Mouse (Mus musculus): Measurements from ENCODE around the gene Tbc1d4.
"Not testable (repeated sequence)": the region's sequence is repeated elsewhere in the genome, so short reads cannot be mapped to it uniquely, and the experiment has no call there.

Tbc1d4 gene

GRCm38 (mm10) chr14:101594001-101594400, 15.0 kb downstream of the Tbc1d4 start:
- no peak for DNase-seq

DNA sequence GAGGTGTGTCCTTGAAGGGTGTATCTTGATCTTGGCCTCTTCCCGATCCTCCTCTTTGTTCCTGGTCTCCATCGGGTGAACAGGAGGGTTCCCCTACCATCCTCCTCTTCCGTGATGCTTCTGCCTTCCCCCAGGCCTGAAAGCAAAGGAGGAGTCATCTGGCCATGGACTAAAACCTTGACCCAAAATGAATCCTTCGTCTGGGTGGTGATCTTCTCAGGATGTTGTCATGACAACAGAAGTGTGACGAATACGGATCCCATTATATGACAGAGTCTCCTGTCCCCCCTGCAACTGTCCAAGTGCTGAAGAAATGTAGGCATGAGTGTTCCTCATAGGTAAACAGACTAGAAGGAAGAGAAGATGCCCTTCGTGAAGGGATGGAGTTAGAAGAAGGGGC, 15.7 kb downstream of the Tbc1d4 start:
- no peak for DNase-seq

DNA sequence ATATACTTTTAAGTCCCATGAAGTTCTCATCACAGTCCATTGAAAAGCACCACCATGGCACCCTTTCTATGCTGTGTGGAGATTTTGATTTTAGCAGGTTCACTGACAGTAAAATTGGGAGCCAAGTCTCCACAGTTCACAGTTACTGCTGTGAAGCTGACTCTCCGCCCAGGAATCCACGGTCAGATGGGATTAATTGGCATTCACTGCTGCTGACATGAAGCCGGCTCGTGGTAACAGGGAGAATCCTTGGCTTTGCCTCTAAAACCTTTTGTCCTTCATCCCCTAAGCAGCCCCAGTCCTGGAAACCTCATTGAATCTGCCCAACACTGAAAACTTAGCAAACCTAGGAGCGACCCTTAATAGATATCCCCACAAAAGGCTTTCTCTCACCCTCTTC, 17.9 kb downstream of the Tbc1d4 start:
- no peak for DNase-seq

DNA sequence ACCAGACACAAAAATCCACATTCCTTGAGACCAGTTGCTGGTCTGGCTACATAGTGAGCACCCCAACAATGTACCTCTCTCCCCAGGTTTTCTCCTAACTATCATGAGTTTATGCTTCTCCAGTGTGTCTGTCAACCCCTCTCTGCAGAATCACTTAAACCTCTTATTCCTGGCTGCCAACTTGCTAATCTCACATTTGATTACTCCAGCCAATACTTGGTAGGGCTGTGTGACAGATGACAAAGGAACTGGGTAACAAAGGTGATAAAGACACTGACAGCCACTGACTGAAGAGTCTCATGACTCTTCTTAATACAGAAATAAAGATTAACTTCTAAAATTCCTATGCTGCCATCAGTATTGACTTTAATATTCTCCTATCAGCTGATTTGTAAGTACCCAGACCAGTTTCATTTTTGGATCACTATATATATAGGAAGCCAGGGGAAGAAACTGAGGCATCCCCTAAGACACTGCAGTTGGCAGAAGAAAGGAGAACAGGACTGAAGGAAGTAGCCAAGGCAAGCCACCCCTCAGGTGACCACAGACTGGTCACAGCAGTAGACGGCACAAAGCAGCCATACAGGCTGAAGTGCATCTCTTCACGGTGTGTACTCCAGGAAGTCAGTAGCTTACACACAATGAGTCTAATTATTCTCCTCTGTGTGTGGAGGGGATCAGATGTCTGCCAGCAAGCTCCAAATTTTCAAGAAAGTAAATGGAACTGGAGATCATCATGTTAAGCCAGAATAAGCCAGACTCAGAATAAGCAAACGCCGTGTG, 20.6 kb downstream of the Tbc1d4 start:
- DNase-seq = not testable (repeated sequence)

DNA sequence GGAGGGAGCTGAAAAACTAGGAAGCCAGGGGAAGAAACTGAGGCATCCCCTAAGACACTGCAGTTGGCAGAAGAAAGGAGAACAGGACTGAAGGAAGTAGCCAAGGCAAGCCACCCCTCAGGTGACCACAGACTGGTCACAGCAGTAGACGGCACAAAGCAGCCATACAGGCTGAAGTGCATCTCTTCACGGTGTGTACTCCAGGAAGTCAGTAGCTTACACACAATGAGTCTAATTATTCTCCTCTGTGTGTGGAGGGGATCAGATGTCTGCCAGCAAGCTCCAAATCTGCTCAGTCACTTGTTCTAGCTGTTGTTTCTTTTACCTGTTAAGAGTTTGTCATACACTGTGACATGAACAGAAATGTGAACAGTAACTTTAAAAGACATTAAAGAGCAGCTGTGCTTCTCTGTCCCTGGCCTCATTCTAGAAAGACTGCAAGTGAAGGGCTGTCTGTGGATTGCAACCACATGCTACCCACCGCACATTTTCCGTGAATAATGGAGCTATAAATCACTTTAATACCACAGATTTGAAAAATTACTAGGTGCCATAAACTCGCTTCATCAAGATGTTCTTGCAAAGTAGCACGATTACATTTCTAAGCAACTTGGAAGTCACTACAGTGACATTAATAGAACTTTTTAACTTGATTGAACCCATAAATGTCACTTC, 21.5 kb downstream of the Tbc1d4 start:
- not testable (repeated sequence) for DNase-seq

DNA sequence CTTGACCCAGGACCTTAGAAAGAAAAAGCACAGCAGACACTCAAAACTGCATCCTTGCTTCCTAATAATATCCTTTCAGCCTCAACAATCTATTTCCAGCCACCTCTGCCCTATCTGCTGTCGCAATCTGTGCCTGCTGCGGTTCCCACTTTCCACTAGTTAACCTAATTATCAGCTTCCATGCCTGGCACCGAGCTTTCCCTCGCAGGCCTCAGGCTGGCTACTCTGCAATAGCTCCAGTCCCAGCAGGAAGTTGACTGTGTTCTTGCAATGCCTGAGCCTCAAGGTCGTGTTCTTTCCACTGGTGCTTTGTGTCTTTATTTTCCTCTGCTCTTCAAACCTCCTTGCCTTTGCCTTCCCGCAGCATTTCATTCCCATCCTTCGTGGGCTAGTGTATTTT, 22.9 kb downstream of the Tbc1d4 start:
- no peak for DNase-seq

DNA sequence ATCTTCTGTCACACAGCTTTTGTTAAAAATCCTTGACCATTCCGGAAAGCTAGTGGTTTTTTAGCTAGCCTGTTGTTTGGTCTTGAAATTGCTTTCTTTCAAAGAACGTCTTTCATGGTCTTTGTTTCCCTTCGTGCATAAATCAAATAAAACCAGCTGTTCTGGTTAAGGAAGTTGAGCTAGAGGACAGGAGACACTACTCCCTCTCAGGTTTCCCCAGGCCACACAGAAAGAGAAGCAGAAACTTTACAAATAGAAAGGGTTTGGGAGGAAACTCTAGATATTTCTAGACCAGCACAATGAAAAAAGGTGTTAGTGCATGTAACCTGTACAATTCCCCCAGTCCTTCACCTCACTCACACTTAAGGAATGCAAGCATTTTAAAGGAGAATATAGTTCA, 33.3 kb downstream of the Tbc1d4 start:
- no peak for DNase-seq

DNA sequence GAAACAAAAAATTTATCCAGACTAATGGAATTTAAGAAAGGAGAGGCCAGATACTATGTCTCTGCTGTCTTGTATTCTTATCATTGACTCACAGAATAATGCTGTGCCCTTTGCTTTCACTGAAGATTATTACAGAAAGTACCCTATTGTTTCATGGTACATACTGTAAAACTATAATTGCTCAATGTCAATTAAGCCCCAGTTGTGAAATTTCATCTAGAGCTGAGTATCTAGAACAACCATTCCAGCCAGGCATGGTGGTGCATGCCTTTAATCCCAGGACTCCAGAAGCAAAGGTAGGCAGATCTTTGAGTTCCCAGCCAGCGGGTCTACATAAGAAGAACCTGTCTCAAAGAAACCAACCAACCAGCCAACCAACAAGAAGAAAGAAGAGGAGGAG, 34.5 kb downstream of the Tbc1d4 start:
- DNase-seq = no peak

GRCm38 (mm10) chr14:101573107-101573614, 35.8 kb downstream of the Tbc1d4 start:
- DNase-seq = no peak

DNA sequence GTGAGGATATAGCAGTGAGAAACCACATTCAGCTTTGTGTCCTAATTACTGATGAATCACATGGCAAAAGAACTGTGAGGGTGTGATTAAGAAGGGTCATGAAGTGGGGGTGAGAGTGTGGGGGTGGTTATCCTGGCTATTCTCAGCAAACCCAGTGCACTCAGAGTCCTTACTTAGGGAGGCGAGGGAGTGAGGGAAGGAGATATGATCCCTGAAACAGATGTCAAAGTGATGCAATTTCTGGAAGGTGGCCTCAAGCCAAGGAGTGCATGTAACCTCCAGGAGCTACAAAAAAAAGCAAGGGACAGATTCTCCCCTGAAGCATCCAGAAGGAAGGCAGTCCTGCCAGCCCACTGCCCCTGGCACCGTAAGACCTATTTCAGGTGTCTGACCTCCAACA, 40.2 kb downstream of the Tbc1d4 start:
- no peak for DNase-seq

- DNase-seq = no peak
These were observed 42.3 kb downstream of the Tbc1d4 start for GRCm38 (mm10) chr14:101566717-101567116.

DNA sequence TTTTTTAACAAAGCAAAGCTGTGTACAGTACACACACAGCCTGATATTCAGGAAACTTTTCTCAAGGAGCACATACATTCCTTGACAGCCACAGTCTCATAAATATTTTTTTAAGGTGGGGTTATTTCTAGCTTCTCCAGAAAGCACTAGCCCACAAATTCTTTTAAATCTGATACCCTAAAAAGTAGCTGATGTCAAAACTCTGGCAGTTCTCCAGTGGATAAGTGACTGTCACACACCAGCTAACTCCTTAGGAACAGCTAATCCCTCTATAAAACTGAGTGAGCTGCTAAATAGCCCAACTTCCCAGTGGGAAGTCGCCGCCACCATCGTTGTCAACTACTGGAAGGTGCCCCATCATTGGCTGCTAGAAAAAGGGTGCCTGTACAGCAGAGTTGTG, 43.3 kb downstream of the Tbc1d4 start:
- DNase-seq = no peak

DNA sequence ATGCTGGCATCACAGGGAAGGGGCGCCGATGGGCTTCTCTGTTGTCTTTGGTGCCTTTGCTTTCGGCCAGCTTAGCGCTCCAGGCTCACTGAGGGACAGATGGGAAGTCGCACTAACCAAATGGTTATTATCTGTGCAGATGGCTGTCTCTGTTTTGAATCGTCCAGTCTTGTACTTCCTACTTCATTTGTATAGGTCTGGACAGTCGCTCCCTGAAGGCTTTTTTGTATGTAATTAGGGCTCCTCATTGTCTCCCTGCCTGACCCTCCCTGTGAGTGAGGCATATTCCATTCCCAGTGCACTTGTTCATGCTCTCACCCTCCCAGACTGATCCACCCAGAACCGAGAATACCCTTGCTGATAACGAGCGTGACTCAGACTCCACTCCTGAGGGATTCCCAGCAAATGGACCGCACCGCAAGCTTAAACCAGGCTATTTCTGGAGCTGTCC, 47.7 kb downstream of the Tbc1d4 start:
- DNase-seq = no peak

GRCm38 (mm10) chr14:101559446-101559845, 49.5 kb downstream of the Tbc1d4 start:
- no peak for DNase-seq

DNA sequence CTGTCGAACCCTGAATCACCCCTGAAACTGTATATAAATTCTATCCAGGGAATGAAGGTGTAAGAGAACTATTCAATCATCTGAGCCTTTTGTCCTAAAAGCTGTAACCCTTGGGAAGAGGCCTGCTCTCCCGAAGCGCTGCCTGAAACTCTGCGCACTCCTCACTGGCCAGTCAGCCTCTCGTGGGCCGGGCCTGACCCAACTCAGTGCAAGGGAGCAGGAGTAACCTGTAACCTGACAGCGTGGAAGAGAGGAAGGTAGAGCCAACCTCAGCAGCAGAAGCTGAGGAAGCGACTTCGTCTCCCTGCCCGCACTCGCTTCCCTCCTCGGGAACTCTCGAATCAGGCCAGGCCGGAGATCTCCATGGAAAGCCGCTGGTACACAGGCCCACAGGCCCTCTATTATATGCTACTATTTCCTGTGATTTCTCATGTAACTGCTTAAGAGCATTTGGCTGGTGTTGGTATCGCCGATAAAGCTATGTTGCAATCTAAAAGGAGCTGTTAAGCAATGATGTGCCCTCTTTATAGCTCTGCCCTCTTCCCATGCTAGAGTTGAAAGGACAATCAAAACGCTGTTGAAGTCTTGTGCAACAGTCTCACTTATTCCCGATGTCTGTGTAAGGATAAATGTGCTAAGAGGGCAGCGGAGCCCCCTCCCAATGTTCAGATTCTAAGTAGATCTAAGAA, 60.0 kb downstream of the Tbc1d4 start:
- no peak for DNase-seq

DNA sequence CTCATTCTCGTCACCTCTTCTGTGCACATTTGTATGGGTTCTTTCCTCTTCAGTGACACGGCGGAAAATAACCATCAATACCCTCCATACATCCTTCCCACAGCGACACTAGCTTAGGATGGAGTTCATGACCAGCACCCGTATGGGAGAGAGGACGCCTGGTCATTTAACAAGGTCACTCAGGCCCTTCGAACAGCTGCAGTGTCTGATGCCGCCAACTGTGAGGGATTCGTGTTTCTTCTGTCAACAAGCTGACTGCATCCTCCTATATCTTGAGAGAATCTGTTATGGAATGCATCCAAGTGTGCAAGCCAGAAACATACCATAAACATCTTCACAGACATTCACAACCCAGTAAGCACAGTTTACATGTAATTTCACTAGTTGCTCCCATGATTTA, 67.1 kb downstream of the Tbc1d4 start:
- DNase-seq = no peak

DNA sequence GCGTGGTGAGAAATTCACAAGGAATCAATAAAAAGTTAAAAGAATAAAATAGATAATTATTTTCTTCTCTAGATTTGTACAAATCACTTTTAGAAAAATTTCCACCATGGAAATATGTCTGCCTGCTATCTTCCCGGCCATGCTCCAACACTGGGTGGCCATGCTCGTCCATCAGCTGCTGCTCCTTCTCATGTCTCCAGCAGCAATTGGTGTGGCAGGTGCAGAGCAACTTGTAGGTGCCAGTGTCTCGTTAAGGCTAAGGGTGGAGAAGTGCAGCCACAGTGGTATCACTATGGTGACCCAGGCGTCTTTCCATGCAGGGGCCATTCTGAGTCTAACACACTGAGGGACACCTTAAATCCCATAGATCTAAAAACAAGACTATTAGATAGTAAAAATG, 67.8 kb downstream of the Tbc1d4 start:
- DNase-seq = no peak

DNA sequence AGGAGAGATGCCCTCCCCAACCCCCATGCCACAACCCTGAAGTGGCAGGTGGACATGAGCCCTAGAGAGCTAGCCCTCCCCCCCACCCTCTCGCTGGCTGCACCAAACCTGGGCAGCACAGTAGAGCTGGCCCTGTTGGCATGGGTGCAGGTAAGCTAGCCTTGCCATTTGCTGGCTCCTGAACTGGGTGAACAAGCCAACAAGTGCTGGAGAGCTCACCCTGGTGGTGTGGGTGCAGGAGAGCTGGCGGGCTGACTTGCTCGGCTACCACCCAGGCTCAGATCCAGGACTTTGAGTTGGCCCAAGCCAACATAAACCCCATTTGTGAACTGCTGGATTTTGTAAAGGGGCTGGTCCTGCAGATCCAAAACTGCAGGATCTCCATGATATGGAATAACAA, 68.5 kb downstream of the Tbc1d4 start:
- DNase-seq = no peak

- DNase-seq = no peak
These were observed 71.1 kb downstream of the Tbc1d4 start for GRCm38 (mm10) chr14:101537906-101538305.

GRCm38 (mm10) chr14:101537413-101537812, 71.6 kb downstream of the Tbc1d4 start:
- DNase-seq = no peak

DNA sequence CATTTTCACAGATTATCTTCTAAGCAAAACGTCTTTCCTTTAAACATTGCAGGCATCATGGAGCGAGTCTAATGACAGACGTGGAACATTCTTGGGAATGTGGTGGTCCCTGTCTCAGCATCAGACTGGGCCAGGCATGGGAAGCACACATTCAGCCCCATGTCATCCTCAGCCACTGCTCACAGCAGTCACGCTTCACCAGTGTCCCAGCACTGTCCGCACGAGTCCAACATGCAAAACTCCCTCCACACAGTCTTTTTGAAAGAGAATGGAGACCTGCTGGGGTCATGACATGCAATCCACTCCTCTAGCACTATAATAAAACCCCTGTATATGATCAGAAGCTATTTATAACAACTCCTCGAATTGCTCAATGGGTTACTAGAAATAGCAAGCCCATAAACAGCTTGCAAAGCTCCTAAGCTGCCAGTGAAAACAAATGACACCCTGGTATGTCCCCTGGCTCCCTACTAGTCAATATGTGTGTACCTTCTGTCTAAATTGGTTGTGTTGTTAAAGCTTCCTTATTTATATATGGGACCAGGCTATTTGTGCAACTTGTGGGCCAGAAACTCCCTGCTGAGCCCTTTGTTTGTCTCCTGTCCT, 76.8 kb downstream of the Tbc1d4 start:
- no peak for DNase-seq

- no peak for DNase-seq
These were observed 78.5 kb downstream of the Tbc1d4 start for GRCm38 (mm10) chr14:101530455-101530854.

GRCm38 (mm10) chr14:101529194-101529593, 79.8 kb downstream of the Tbc1d4 start:
- no peak for DNase-seq

Data from B cell, adult 2 months (primary cell).